Mouse (Mus musculus): ENCODE results near the gene Gm8246.
"Not testable (repeated sequence)": the region's sequence is repeated elsewhere in the genome, so short reads cannot be mapped to it uniquely, and the experiment has no call there.

Gene Gm8246

DNA sequence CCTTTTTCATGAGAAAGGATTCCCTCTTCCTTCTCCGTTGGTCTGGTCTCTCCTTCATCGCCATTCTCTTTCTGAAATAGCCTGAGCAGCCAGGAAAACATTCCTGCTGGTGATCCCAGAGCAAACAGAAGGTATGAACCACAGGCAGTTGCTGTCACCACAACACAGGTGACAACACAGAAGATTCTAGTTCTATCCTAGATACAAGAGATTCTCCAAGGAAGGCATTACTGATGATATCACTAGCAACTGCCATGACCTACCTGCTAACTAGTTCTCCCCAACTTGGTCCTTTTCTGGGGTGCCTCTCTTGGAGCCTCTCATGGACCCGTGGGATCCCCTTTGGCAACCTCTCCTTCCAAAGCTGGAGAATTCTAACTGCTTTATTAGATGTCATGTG, at the start of gene Gm8246:
Gene Gm8246 (minus strand): TSS at position 101 of the 400 bp plus-strand sequence.
- not testable (repeated sequence) for DNase-seq (ENCODE audit: low spot score)

DNA sequence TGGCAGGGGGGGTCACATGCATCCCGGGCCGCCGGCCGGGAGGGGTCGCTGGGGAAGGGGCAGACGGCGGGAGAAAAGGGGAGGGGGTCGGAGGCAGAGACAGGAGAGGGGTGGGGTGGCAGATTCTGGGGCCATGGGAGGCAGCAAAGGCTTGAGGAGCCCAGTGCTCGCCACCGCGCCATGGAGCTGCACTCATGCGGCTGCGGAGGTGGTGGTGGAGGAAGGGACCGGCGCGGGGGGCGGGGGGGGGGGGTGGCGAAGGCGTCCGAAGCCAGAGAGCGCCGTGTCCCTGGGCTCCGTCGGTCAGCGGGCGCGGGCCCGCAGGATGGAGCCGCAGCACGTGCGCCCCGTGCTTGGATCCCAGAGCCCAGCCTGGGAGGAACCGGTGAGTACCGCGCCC, 23.7 kb upstream of the Gm8246 start, which contains the start of gene Gm3488:
Gene Gm3488 (plus strand): TSS at position 301 of the 400 bp plus-strand sequence.
- DNase-seq (ENCODE audit: low spot score), result not testable (repeated sequence)

DNA sequence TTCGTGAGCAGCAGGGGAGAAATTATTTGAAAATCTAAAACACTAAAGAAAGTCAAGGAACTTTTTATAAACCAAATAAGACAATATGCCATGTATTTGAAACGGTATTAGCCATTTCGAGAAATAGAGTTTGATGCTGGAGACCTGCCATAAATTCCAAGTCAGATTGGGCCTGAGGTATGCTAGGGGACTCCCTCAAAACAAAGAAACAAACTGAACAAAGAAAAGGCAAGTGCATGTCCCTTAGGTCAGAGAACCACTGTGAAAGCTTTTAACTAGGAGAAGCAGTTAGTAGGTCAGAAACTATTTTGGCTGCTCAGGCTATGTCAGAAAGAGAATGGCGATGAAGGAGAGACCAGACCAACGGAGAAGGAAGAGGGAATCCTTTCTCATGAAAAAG, 6.3 kb upstream of the Gm8246 start, which contains the start of gene Gm3187:
Gene Gm3187 (plus strand): TSS at position 301 of the 400 bp plus-strand sequence.
- not testable (repeated sequence) for DNase-seq (ENCODE audit: low spot score)

DNA sequence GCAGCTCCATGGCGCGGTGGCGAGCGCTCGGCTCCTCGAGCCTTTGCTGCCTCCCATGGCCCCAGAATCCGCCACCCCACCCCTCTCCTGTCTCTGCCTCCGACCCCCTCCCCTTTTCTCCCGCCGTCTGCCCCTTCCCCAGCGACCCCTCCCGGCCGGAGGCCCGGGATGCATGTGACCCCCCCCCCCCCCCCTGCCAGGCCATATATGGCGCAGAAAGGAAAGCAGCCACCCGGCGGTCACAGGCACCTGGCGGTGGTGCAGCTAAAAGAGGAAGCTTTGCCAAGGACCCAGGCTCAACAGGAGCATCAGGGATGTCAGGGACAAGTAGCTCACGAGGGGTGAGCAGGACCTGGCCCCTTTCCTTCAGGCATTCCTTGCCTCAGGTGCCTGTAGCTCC, 17.2 kb downstream of the Gm8246 start:
- not testable (repeated sequence) for DNase-seq (ENCODE audit: low spot score)

DNA sequence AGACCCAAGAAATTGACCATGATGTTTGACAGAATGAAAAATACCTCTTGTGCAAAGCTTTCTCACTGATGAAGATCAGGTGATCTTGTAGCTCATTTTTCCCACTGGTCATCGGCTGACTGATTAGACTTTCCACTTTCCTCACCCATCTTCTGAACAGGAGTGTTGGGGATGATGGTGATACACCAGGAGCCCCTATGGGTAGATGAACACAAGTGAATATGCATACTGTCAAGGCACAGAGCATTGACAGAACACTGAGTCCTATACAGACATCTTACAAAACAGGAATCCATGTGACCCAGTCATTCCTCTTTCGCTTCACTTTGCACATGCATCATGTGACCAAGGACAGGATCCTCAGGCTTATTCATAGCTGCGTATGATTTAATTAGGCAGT, 22.3 kb downstream of the Gm8246 start, which contains the start of gene Gm3194:
Gene Gm3194 (minus strand): TSS at position 101 of the 400 bp plus-strand sequence.
- not testable (repeated sequence) for DNase-seq (ENCODE audit: low spot score)

All from MN1 (cell line).